Mouse (Mus musculus) kidney, postnatal 14 days (tissue): Measurements from ENCODE around the gene Vegfb.
A peak's percentile ranks its signal among the peaks of the same experiment; 100 is the strongest.

ENCODE experiments used
- DNase-seq: peaks from one replicate; pipeline ENCODE4 v3.0.0; 2022; ENCODE audit warnings: mixed read lengths

Vegfb gene

DNA sequence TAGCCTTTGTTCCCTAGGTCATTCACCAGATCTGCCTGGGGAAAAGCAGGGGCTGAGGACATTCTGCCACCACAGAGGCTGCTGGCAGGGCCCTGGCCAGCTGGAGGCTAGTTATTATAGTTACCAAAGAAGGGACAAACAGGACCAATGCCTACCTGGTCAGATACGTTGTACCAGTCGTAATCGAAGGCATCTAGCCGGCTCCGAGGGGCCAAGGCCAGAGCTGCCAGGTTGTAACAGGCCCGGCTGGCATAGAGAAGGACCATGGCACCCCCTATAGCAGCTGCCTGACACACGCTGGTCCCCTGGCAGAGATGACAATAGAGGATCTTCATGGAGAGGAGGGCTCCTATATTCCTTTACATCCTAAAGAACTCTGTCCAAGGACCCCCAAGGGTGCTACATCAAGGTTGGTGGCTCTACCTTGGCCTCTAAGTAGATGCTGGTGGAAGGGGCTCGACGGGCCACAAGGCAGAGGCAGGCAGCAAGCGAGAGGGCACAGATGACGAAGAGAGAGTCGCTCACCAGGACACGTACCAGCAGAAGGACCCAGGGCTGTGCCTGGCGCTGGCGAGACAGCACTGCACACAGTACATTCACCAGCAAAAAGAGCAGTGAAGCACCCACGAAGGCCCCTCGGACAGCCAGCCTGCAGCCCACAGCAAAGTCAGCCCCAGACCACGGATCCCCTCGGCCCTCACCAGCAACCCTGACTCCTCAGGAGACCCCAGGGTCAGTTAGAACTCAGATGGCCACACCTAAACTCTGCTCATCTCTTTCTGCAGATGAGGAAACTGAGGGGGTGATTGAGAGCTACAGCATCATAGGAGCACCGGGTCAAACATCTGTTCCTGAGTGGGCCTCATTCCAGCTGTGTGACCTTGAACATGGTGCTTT lies 48.1 kb downstream of the Vegfb start:
- no peak for DNase-seq

DNA sequence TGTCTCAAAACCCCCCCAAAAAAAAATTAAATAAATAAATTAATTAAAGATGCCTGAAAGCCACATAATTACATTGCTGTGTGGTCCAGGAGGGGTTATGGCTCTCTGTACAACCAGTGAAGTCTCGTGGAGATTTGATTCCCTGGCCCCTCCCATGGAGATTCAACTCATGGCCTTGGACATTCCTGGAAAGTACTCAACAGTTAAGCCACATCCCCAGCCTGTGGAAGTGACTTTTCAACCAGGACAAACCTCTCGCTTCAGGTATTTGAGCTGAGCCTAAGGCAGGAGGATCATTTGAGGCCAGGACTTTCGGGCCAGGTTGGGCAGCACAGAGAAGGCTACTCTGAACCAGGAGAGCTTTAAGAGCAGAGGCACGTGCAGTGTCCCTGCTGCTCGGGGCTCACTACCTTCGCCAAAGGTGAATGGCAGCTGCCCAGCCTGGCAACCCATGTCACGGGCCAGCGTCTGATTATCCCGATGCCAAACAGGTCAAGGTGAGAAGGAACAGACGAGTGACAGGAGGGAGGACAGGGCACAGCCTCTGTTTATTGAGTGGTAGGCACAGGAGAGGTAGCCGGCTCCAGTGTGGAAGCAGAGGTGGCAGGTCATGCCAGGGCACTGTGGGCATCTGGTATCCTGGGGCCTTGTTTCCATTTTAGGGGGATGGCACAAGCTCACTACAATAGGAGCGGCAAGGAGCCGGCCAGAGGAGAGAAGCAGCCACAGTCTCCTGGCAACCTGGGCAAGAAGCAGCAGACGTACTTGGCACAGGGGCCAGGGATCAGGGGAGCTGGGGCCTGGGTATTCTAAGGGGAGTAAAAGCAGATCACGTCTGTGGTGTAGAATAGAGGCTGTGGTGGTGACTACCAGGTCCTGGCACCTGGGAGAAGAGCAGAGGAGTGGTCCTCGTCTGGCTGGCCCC lies 49.6 kb downstream of the Vegfb start:
- DNase-seq: no peak

DNA sequence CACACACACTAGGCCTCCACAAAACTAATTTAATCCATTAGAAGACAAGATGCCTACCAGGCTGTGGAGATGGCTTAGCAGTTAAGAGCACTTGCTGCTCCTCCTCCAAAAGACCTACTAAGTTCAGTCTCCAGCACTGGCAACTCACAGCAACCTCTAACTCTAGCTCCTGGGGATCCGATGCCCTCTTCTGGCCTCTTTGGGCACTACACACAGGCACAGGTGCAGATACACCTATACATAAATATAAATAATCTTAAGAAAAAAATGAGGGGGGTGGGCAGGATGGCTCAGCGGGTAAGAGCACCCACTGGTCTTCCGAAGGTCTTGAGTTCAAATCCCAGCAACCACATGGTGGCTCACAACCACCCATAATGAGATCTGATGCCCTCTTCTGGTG lies 51.2 kb downstream of the Vegfb start:
- DNase-seq: no peak

DNA sequence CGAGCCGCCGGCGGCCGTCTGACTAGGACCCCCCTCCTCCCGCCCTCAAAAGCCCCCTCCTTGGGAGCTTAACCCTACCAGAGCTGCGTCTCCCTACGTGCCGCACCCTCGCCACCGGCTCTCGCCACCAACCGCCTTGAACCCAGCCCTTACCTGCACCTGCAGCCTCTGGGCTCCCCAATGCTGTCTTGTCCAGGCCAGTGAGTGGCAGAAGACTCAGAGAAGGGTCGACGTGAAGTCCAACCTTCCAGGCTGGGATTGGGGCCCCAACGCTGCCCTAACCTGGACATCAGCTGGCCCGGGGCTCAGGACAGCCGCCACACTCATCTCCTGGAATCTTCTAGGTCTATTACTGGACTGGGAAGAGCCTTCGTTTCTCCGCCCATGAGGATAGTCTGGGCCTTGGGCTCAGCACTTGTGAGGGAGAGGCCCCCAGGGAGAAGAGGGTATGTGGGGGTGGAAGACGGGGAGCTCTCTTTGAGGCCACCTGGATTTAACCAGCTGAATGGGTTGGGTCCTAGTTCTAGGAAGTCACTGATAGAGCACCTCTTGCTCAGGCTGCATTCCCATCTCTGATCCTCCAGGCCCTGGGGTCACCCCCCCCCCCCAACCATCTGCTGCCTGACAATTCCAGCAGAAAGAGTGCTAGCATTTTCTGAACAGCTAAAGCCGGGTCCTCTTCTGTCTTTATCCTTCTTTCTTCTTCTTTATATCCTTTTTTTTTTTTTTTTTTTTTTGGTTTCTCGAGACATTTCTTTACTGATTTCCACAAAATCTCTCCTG lies 53.1 kb downstream of the Vegfb start, which contains the start of gene Kcnk4:
Gene Kcnk4 (minus strand): TSS at position 321 of the 783 bp plus-strand sequence.
- DNase-seq: no peak

DNA sequence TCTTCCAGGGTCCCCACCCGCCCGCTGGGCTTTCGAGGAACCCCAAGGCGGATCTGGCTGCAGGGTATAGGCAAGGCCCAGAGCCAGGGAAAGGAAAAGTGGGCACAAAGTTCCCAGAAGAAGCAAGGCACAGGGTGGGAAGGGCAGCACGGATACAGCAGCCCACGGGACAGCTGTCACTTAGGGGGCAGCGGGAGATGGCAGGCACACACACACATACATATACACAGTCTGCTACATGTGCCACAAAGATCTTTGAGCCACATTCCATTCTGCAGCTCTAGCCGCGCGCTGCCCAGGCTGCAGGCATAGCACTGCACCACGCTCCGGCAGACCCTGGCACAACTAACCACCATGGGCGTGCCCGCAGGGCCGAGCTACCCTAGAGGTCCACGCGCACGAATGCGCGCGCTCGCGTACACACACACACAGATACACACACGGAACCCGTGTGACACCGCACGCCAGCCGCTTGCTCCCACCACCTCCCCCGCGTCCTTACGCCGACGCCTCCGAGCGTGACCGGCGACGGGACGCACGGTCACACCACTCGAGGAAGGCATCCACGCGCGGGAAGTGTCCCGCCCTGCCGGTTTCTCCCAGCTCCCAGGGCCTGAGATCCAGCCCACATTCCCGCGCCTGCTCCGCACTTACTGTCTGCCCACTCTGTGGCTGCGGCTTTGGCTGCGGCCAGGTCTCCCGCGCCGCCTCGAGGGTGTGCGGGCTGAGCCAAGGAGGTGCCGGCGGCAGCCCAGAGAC lies 53.8 kb downstream of the Vegfb start:
- DNase-seq: peak; percentile 56

DNA sequence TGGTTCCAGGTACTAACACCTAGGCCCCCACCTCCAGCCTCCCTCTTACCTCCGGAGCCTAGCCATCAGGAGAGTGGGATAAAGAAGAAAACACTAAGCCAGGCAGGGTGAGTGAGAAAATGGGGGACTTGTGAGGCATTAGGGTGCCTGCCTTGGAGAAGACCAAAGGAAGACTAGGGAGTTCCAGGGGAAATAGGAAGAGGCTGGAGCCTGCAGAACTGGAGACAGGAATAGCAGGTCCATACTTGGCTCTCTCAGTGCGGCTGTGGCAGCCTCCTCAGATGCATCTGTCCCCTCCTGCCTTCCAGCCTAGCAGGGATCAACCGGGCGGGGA lies 54.4 kb downstream of the Vegfb start:
- DNase-seq: no peak
